Mouse (Mus musculus) lung, embryonic 16.5 days (tissue): ENCODE measurements around the gene Zfp566. TPM values are rescaled to one million over a fixed set of nuclear protein-coding genes. Genes with fewer than 3 reads are reported as not detected.
"Not testable (repeated sequence)": the region's sequence is repeated elsewhere in the genome, so short reads cannot be mapped to it uniquely, and the experiment has no call there.

ENCODE experiments used
- ATAC-seq: fragments of 200-750 bp; cut with Nextera tagmentation; 2 replicates; pipeline ENCODE4 v1.8.0; 2017; ENCODE audit warnings: low read depth, mild to moderate bottlenecking, moderate library complexity
- H3K27ac ChIP-seq: fragments of 300-500 bp; sonication (generic); 2 replicates; pipeline ENCODE4 v1.5.1; 2014; ENCODE audit warnings: mild to moderate bottlenecking, control low read depth, low read length
- H3K27me3 ChIP-seq: fragments of 300-500 bp; sonication (generic); 2 replicates; pipeline ENCODE4 v1.6.1; 2014; ENCODE audit warnings: low read depth, low read length, mixed read lengths; ENCODE audit not compliant: control insufficient read depth, insufficient read depth
- H3K36me3 ChIP-seq: fragments of 300-500 bp; sonication (generic); 2 replicates; pipeline ENCODE4 v1.6.1; 2014; ENCODE audit warnings: low read length; ENCODE audit not compliant: control insufficient read depth, insufficient read depth
- H3K4me1 ChIP-seq: fragments of 300-500 bp; sonication (generic); replicated peaks from 2 replicates; pipeline ENCODE4 v1.6.1; 2014; ENCODE audit warnings: low read length, mixed read lengths; ENCODE audit not compliant: control insufficient read depth, insufficient read depth
- H3K4me2 ChIP-seq: fragments of 300-500 bp; sonication (generic); 2 replicates; pipeline ENCODE4 v1.6.1; 2014; ENCODE audit warnings: low read depth, low read length, control low read depth
- H3K4me3 ChIP-seq: fragments of 300-500 bp; sonication (generic); 2 replicates; pipeline ENCODE4 v1.5.1; 2014; ENCODE audit warnings: mild to moderate bottlenecking, low read length, control low read depth
- H3K9ac ChIP-seq: fragments of 300-500 bp; sonication (generic); 2 replicates; pipeline ENCODE4 v1.6.1; 2014; ENCODE audit warnings: low read length, control low read depth
- H3K9me3 ChIP-seq: fragments of 300-500 bp; sonication (generic); 2 replicates; pipeline ENCODE4 v1.6.1; 2016; ENCODE audit warnings: low read length; ENCODE audit not compliant: control insufficient read depth
- WGBS: fragments of 180-500 bp; shearing (Covaris S2); extraction: QIAGEN DNeasy Blood & Tissue Kit; methylation state at CpG from one replicate; pipeline ENCODE4 v1.1.7; 2014; 5-methylcytosine and 5-hydroxymethylcytosine counted together
- polyA plus RNA-seq: library from polyadenylated mRNA; unstranded; fragments of >200 nt; fragmentation: Nextera tagmentation; extraction: Ambion mirVana; gene quantifications from 2 replicates; pipeline ENCODE4 v1.2.1, GENCODE M21; 2015

Gene Zfp566
- 6.9 and 7.6 TPM in 2 replicates for polyA plus RNA-seq

- peak; percentile 92 for ATAC-seq
- H3K4me1 ChIP-seq: peaks cover 15% of the 10 kb centered on the region
Observed at GRCm38 (mm10) chr7:30090092-30090969, at the start of gene Zfp566, which contains the start of gene Gm26920. Gene Zfp566, minus strand, starts transcription at chr7:30090527. Gene Gm26920, minus strand, starts transcription at chr7:30090410.

DNA sequence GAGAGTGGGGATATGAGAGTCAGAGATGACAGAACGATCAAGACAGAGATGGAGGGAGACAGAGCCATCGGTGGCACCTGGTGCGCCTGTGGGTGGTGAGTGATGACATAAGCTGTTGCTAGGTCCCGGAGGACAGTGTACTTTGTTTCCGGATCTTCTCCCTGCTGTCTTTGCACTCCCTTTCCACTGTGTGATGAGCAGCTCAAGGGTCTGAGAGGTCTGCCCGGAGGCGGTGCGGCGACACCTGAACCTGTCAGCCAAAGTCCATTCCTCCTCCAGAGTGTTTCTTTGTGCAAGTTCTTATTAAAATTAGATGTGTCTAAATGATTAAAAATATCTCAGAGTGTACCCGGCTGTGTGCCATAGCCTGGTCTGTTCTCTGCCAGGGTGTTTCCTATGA, 46.5 kb upstream of the Zfp566 start:
- no peak for ATAC-seq
- WGBS: 87% methylated on average over 10 of the region's 10 CpGs
- peaks cover 45% of the 10 kb centered on the region for H3K36me3 ChIP-seq

More at GRCm38 (mm10) chr7:30090092-30090969, at the start of gene Zfp566, which contains the start of gene Gm26920:
- H3K27me3 ChIP-seq: no peaks in the 10 kb centered on the region
- H3K36me3 ChIP-seq: peaks cover 5% of the 10 kb centered on the region
- peak within 1 kb of the TSS; percentile 74 for H3K4me3 ChIP-seq
- peak within 1 kb of the TSS; percentile 58 for H3K27ac ChIP-seq
- WGBS: under 1% methylated on average over 40 of the region's 40 CpGs
- peak within 1 kb of the TSS; percentile 65 for H3K4me2 ChIP-seq
- H3K9me3 ChIP-seq: no peaks in the 10 kb centered on the region
- peak within 1 kb of the TSS; percentile 80 for H3K9ac ChIP-seq

DNA sequence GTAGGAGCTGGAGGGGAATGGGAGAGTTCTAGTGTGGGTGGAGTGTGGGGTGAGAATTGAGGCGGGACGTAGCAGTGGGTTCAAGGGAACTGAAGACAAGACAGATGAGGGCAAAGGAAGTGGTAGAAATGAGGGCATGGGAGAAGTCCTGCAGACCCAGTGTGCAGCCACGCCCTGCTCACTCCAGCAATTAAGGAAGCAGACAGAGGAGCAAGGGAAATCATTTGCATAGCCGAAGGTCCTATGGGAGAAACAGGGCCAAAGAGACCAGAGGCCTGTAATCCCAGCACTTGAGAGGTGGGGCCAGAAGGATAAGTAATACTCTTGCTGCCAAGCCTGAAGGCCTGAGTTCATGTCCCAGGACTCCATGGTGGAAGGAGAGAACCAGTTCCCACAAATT, 42.1 kb upstream of the Zfp566 start:
- no peaks in the 10 kb centered on the region for H3K27me3 ChIP-seq
- H3K27ac ChIP-seq: no peak overlapping the region
- H3K4me3 ChIP-seq: no peak overlapping the region
- no peak for ATAC-seq
- H3K36me3 ChIP-seq: peaks cover 54% of the 10 kb centered on the region
- H3K9ac ChIP-seq: no peak overlapping the region
- H3K4me2 ChIP-seq: no peak overlapping the region
- no peaks in the 10 kb centered on the region for H3K4me1 ChIP-seq
- H3K9me3 ChIP-seq: peaks cover 12% of the 10 kb centered on the region
- WGBS: 89% methylated on average over 4 of the region's 4 CpGs

More for the DNA sequence above, 46.5 kb upstream of the Zfp566 start:
- H3K4me1 ChIP-seq: no peaks in the 10 kb centered on the region
- no peaks in the 10 kb centered on the region for H3K27me3 ChIP-seq
- no peak overlapping the region for H3K9ac ChIP-seq
- no peak overlapping the region for H3K4me2 ChIP-seq
- peaks cover 12% of the 10 kb centered on the region for H3K9me3 ChIP-seq
- H3K27ac ChIP-seq: no peak overlapping the region
- H3K4me3 ChIP-seq: no peak overlapping the region

DNA sequence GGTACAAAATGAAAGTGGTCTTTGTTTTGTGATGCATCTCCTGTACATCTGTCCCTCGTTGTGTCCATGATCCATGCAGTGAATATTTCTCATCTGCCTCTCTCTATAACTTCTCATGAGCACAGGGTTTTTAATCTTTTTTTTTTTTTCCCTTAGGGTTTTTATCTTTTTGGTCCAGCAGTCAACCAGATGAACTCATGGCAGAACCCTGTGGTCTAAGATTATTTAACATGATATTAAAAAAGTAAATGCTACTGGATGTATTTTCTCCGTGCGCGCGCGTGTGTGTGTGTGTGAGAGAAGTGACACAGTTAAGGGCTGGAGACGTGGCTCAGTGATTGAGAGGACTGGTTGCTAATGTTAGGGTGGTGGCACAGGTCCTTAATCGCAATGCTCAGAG, 39.6 kb upstream of the Zfp566 start:
- Histone ChIP-seq H3K36me3 (peaks cover 50% of the 10 kb centered on the region), H3K4me2 (no peak overlapping the region), H3K27me3 (no peaks in the 10 kb centered on the region), H3K4me1 (no peaks in the 10 kb centered on the region), H3K9me3 (peaks cover 12% of the 10 kb centered on the region), H3K9ac (no peak overlapping the region), H3K4me3 (no peak overlapping the region), H3K27ac (no peak overlapping the region)
- WGBS: 92% methylated on average over 8 of the region's 8 CpGs
- ATAC-seq: no peak

GRCm38 (mm10) chr7:30122188-30122530, 31.8 kb upstream of the Zfp566 start:
- H3K9me3 ChIP-seq: no peaks in the 10 kb centered on the region
- 4% methylated on average over 15 of the region's 15 CpGs for WGBS
- no peaks in the 10 kb centered on the region for H3K27me3 ChIP-seq
- peak overlapping the region; percentile 74 for H3K9ac ChIP-seq
- peak overlapping the region; percentile 72 for H3K4me2 ChIP-seq
- ATAC-seq: peak; percentile 34
- peak overlapping the region; percentile 43 for H3K27ac ChIP-seq
- H3K36me3 ChIP-seq: peaks cover 5% of the 10 kb centered on the region
- peaks cover 6% of the 10 kb centered on the region for H3K4me1 ChIP-seq
- peak overlapping the region; percentile 68 for H3K4me3 ChIP-seq

- Histone ChIP-seq H3K9ac (peak within 1 kb of the TSS; percentile 74), H3K36me3 (no peaks in the 10 kb centered on the region), H3K27me3 (no peaks in the 10 kb centered on the region), H3K4me2 (peak within 1 kb of the TSS; percentile 72), H3K4me3 (peak within 1 kb of the TSS; percentile 68), H3K9me3 (no peaks in the 10 kb centered on the region), H3K27ac (peak within 1 kb of the TSS; percentile 43), H3K4me1 (peaks cover 6% of the 10 kb centered on the region)
- peak; percentile 98 for ATAC-seq
- WGBS: under 1% methylated on average over 61 of the region's 61 CpGs
Observed at GRCm38 (mm10) chr7:30121308-30122187, 31.2 kb upstream of the Zfp566 start, which contains the start of gene Zfp382. Gene Zfp382, plus strand, starts transcription at chr7:30121942.

- H3K4me3 ChIP-seq, H3K9ac ChIP-seq, H3K4me2 ChIP-seq, H3K4me1 ChIP-seq, ATAC-seq, H3K27me3 ChIP-seq, H3K9me3 ChIP-seq, H3K27ac ChIP-seq, H3K36me3 ChIP-seq: not testable (repeated sequence)
- WGBS: 89% methylated on average over 12 of the region's 12 CpGs
Observed at GRCm38 (mm10) chr7:30117935-30118334, 27.6 kb upstream of the Zfp566 start.

DNA sequence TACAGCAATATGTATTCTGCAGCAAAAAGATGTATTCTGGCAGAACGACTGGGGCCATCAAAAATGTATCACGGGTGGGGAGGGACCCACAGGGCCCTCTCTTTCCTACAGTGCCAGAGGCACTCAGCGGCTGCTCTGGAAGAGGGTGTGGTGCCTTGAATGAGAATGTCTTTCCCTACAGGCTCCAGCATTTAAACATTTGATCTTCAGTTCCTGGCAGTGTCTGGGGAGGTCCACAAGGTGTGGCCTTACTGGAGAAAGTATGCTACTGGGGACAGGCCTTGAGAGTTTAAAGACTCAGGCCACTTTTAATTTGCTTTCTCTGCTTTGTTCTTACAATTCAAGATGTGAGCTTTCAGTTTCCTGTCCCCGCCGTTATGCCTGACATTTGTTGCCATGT, 25.7 kb upstream of the Zfp566 start:
- H3K27me3 ChIP-seq: no peaks in the 10 kb centered on the region
- no peak for ATAC-seq
- no peak overlapping the region for H3K9ac ChIP-seq
- H3K4me2 ChIP-seq: no peak overlapping the region
- no peaks in the 10 kb centered on the region for H3K36me3 ChIP-seq
- H3K9me3 ChIP-seq: peaks cover 7% of the 10 kb centered on the region; the same call in 1 of the 2 replicates
- 86% methylated on average over 5 of the region's 5 CpGs for WGBS
- H3K27ac ChIP-seq: no peak overlapping the region
- no peak overlapping the region for H3K4me3 ChIP-seq
- H3K4me1 ChIP-seq: no peaks in the 10 kb centered on the region

DNA sequence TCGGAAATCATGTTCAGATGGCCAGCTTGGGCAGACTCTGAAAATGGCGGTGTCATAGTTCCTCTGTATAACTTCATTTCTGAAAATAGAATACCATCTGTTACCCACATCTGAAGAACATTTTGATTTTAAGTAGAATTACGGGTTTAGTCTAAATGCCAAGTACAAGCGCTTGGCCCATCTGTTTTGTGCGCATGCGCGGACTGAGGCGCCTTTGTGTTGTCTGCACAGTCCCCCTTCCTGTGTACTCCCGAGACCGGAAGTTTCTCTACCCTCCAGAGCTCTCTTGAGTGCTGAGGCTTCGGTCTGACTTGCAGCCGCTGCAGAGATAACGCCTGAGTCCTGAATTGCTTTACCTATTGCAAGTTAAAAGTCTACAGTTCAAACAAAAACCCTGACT, 9.0 kb upstream of the Zfp566 start:
- WGBS: 86% methylated on average over 13 of the region's 13 CpGs
- Histone ChIP-seq H3K27ac (no peak overlapping the region), H3K27me3 (no peaks in the 10 kb centered on the region)

More for the DNA sequence above, 9.0 kb upstream of the Zfp566 start:
- Histone ChIP-seq H3K4me1 (peaks cover 8% of the 10 kb centered on the region), H3K36me3 (peaks cover 39% of the 10 kb centered on the region), H3K9ac (no peak overlapping the region), H3K9me3 (peaks cover 9% of the 10 kb centered on the region), H3K4me2 (no peak overlapping the region), H3K4me3 (no peak overlapping the region)
- no peak for ATAC-seq
